Mouse (Mus musculus) adrenal gland, adult 10 weeks (tissue): ENCODE measurements around the gene Olfr747. TPM values are rescaled to one million over a fixed set of nuclear protein-coding genes. Genes with fewer than 3 reads are reported as not detected.

Experiments
- polyA plus RNA-seq: library from polyadenylated mRNA; stranded (reverse); fragments of 350-450 nt; fragmentation: Illumina TruSeq; extraction: RNeasy Lipid Tissue Mini Kit (QIAGEN cat#74804); gene quantifications from one replicate; pipeline ENCODE4 v1.2.3, GENCODE M21; 2014; ENCODE audit warnings: low read depth, low replicate concordance

Olfr747 gene
- not detected for polyA plus RNA-seq

GRCm38 (mm10) chr14:50693106-50693505, at the start of gene Olfr747:
TSS of gene Olfr747 (minus strand) at chr14:50693206.

DNA sequence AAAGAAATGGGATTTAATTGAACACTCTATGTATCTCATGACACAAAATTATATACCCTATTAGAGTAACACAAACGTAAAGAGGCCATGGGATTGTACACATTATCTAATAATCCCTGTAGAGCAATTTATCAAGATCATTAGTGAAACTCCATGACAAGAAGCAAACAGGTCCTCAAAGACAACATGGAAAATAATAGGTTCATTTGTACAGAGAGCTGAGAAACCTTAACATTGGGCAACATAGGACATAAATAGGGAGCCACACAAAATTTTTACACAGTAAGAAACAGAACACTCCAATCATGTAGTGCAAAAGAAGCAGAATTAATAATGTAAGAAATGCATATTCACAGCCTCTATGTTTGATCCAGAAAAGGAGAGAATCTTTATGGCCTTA, 14.1 kb upstream of the Olfr747 start, which contains the start of gene Olfr748:
TSS of gene Olfr748 (plus strand) at position 301 of the 400 bp plus-strand sequence.

GRCm38 (mm10) chr14:50646783-50647182, 46.2 kb downstream of the Olfr747 start, which contains the start of gene Olfr746:
TSS of gene Olfr746 (plus strand) at chr14:50647083.

GRCm38 (mm10) chr14:50639088-50639487, 53.9 kb downstream of the Olfr747 start, which contains the start of gene Olfr745:
TSS of gene Olfr745 (plus strand) at chr14:50639388.

Other genes with a start within 250 kb of the Olfr747 start
- not detected for gene Olfr740, start 247.7 kb downstream of the Olfr747 start, polyA plus RNA-seq
- not detected for gene Olfr741, start 220.5 kb downstream of the Olfr747 start, polyA plus RNA-seq
- gene Olfr742, start 189.6 kb downstream of the Olfr747 start, polyA plus RNA-seq, result not detected
- gene Olfr743, start 171.4 kb downstream of the Olfr747 start, polyA plus RNA-seq, result not detected
- not detected for gene Olfr744, start 78.3 kb downstream of the Olfr747 start, polyA plus RNA-seq
- gene Olfr745, start 53.8 kb downstream of the Olfr747 start, polyA plus RNA-seq, result not detected
- gene Olfr746, start 46.1 kb downstream of the Olfr747 start, polyA plus RNA-seq, result not detected
- not detected for gene Olfr748, start 14.2 kb upstream of the Olfr747 start, polyA plus RNA-seq
- gene Olfr749, start 51.9 kb upstream of the Olfr747 start, polyA plus RNA-seq, result not detected
- gene Ttc5, start 92.3 kb upstream of the Olfr747 start, polyA plus RNA-seq, result 14.5 TPM
- gene Ccnb1ip1, start 114.5 kb upstream of the Olfr747 start, polyA plus RNA-seq, result not detected
- gene Parp2, start 114.6 kb upstream of the Olfr747 start, polyA plus RNA-seq, result 45.3 TPM
- 11.6 TPM for gene Tep1, start 177.4 kb upstream of the Olfr747 start, polyA plus RNA-seq
- 1.8 TPM for gene Klhl33, start 204.3 kb upstream of the Olfr747 start, polyA plus RNA-seq
- 12.5 TPM for gene Osgep, start 231.7 kb upstream of the Olfr747 start, polyA plus RNA-seq
- gene Apex1, start 231.8 kb upstream of the Olfr747 start, polyA plus RNA-seq, result 28.1 TPM
- gene Pip4p1, start 237.7 kb upstream of the Olfr747 start, polyA plus RNA-seq, result 19.0 TPM
- 56.6 TPM for gene Pnp, start 237.9 kb upstream of the Olfr747 start, polyA plus RNA-seq